Mouse (Mus musculus) hindbrain, postnatal 0 days (tissue): ENCODE measurements around the gene Lamb3. TPM values are rescaled to one million over a fixed set of nuclear protein-coding genes. Genes with fewer than 3 reads are reported as not detected.

Source experiments
- ATAC-seq: fragments of 200-750 bp; cut with Nextera tagmentation; 2 replicates; pipeline ENCODE4 v1.8.0; 2017; ENCODE audit warnings: mild to moderate bottlenecking, moderate TSS enrichment, moderate library complexity
- DNase-seq: peaks from one replicate; pipeline ENCODE4 v3.0.0-alpha.2; 2015; ENCODE audit warnings: low spot score
- H3K27ac ChIP-seq: fragments of 300-500 bp; sonication (generic); 2 replicates; pipeline ENCODE4 v1.5.1; 2014; ENCODE audit warnings: mild to moderate bottlenecking
- H3K27me3 ChIP-seq: fragments of 300-500 bp; sonication (generic); 2 replicates; pipeline ENCODE4 v1.6.1; 2014; ENCODE audit warnings: low read length, mixed read lengths; ENCODE audit not compliant: insufficient read depth
- H3K36me3 ChIP-seq: fragments of 300-500 bp; sonication (generic); 2 replicates; pipeline ENCODE4 v1.6.1; 2014; ENCODE audit warnings: low read length, mixed read lengths; ENCODE audit not compliant: insufficient read depth
- H3K4me1 ChIP-seq: fragments of 300-500 bp; sonication (generic); 2 replicates; pipeline ENCODE4 v1.6.1; 2014; ENCODE audit warnings: antibody characterized with exemption, low read length, mixed read lengths; ENCODE audit not compliant: insufficient read depth
- H3K4me2 ChIP-seq: fragments of 300-500 bp; sonication (generic); 2 replicates; pipeline ENCODE4 v1.6.1; 2014; ENCODE audit warnings: low read depth, mild to moderate bottlenecking, low read length, moderate library complexity, mixed read lengths
- H3K4me3 ChIP-seq: fragments of 300-500 bp; sonication (generic); 2 replicates; pipeline ENCODE4 v1.5.1; 2014; ENCODE audit warnings: low read length
- H3K9ac ChIP-seq: fragments of 300-500 bp; sonication (generic); replicated peaks from 2 replicates; pipeline ENCODE4 v1.6.1; 2014; ENCODE audit warnings: mild to moderate bottlenecking, low read length, moderate library complexity, mixed read lengths
- H3K9me3 ChIP-seq: fragments of 300-500 bp; sonication (generic); 2 replicates; pipeline ENCODE4 v1.6.1; 2016; ENCODE audit warnings: low read length, mixed read lengths
- CTCF ChIP-seq: IDR thresholded peaks from 2 replicates; pipeline ENCODE4 v1.5.1; 2016; ENCODE audit warnings: antibody characterized with exemption, control low read depth, low read depth
- WGBS: fragments of 180-500 bp; shearing (Covaris S2); extraction: QIAGEN DNeasy Blood & Tissue Kit; methylation state at CpG from one replicate; pipeline ENCODE4 v1.1.7; 2014; 5-methylcytosine and 5-hydroxymethylcytosine counted together
- polyA plus RNA-seq: library from polyadenylated mRNA; unstranded; fragments of >200 nt; fragmentation: Nextera tagmentation; extraction: Ambion mirVana; gene quantifications from 2 replicates; pipeline ENCODE4 v1.2.1, GENCODE M21; 2015
- total RNA-seq: library from RNA; depleted of rRNA; stranded (reverse); fragments of >200 nt; gene quantifications from 2 replicates; pipeline ENCODE4 v1.2.3, GENCODE M21; 2014

The Lamb3 gene
- total and polyA plus RNA-seq, 2 experiments from 2014 or later = 0.36 to 1.3 TPM

- H3K4me1 ChIP-seq = no peaks in the 10 kb centered on the region
- 69% methylated on average over 3 of the region's 3 CpGs for WGBS
- H3K4me2 ChIP-seq = no peak overlapping the region
- no peaks in the 10 kb centered on the region for H3K9me3 ChIP-seq
- no peak overlapping the region for H3K9ac ChIP-seq
- no peaks in the 10 kb centered on the region for H3K27me3 ChIP-seq
- no peak for TF ChIP-seq CTCF
- no peak overlapping the region for H3K4me3 ChIP-seq
- no peak for DNase-seq
- no peaks in the 10 kb centered on the region for H3K36me3 ChIP-seq
- no peak for ATAC-seq
- no peak overlapping the region for H3K27ac ChIP-seq
Measured at GRCm38 (mm10) chr1:193216000-193216399, 8.5 kb downstream of the Lamb3 start.

GRCm38 (mm10) chr1:193220408-193220807, 12.9 kb downstream of the Lamb3 start:
- TF ChIP-seq CTCF = no peak
- 61% methylated on average over 5 of the region's 5 CpGs for WGBS

GRCm38 (mm10) chr1:193225531-193225930, 18.0 kb downstream of the Lamb3 start:
- Histone ChIP-seq H3K27me3 (no peaks in the 10 kb centered on the region), H3K9ac (no peak overlapping the region), H3K9me3 (no peaks in the 10 kb centered on the region), H3K36me3 (no peaks in the 10 kb centered on the region), H3K4me1 (no peaks in the 10 kb centered on the region), H3K4me3 (no peak overlapping the region), H3K27ac (no peak overlapping the region), H3K4me2 (no peak overlapping the region)
- TF ChIP-seq CTCF = no peak
- DNase-seq (no peak), ATAC-seq (no peak)
- WGBS = 42% methylated on average over 3 of the region's 3 CpGs

More at GRCm38 (mm10) chr1:193220408-193220807, 12.9 kb downstream of the Lamb3 start:
- ATAC-seq (no peak), DNase-seq (no peak)
- Histone ChIP-seq H3K9ac (no peak overlapping the region), H3K4me1 (no peaks in the 10 kb centered on the region), H3K27ac (no peak overlapping the region), H3K9me3 (no peaks in the 10 kb centered on the region), H3K4me2 (no peak overlapping the region), H3K27me3 (no peaks in the 10 kb centered on the region), H3K4me3 (no peak overlapping the region), H3K36me3 (no peaks in the 10 kb centered on the region)

- Histone ChIP-seq H3K9me3 (no peaks in the 10 kb centered on the region), H3K27ac (no peak overlapping the region), H3K4me1 (no peaks in the 10 kb centered on the region), H3K4me2 (no peak overlapping the region), H3K36me3 (no peaks in the 10 kb centered on the region), H3K27me3 (no peaks in the 10 kb centered on the region), H3K4me3 (no peak overlapping the region), H3K9ac (no peak overlapping the region)
- TF ChIP-seq CTCF = no peak
- DNase-seq (no peak), ATAC-seq (no peak)
- 93% methylated on average over 4 of the region's 4 CpGs for WGBS
Measured at GRCm38 (mm10) chr1:193226114-193226513, 18.6 kb downstream of the Lamb3 start.

- Histone ChIP-seq H3K4me3 (no peak overlapping the region), H3K4me1 (no peaks in the 10 kb centered on the region), H3K27me3 (no peaks in the 10 kb centered on the region), H3K4me2 (no peak overlapping the region), H3K9me3 (no peaks in the 10 kb centered on the region), H3K9ac (no peak overlapping the region), H3K27ac (no peak overlapping the region), H3K36me3 (no peaks in the 10 kb centered on the region)
- no peak for DNase-seq
- no peak for ATAC-seq
- 52% methylated on average over 7 of the region's 7 CpGs for WGBS
- no peak for TF ChIP-seq CTCF
Measured at GRCm38 (mm10) chr1:193226724-193227522, 19.4 kb downstream of the Lamb3 start.

GRCm38 (mm10) chr1:193227537-193227936, 20.0 kb downstream of the Lamb3 start:
- H3K27me3 ChIP-seq = no peaks in the 10 kb centered on the region
- H3K36me3 ChIP-seq = no peaks in the 10 kb centered on the region
- H3K4me3 ChIP-seq = no peak overlapping the region
- TF ChIP-seq CTCF = no peak
- DNase-seq (no peak), ATAC-seq (no peak)
- H3K27ac ChIP-seq = no peak overlapping the region
- no peak overlapping the region for H3K4me2 ChIP-seq
- WGBS = 65% methylated on average over 4 of the region's 4 CpGs
- no peaks in the 10 kb centered on the region for H3K4me1 ChIP-seq
- H3K9ac ChIP-seq = no peak overlapping the region
- H3K9me3 ChIP-seq = no peaks in the 10 kb centered on the region

GRCm38 (mm10) chr1:193229570-193229969, 22.1 kb downstream of the Lamb3 start:
- ATAC-seq (no peak), DNase-seq (no peak)
- Histone ChIP-seq H3K4me1 (no peaks in the 10 kb centered on the region), H3K4me3 (no peak overlapping the region), H3K27ac (no peak overlapping the region), H3K4me2 (no peak overlapping the region), H3K27me3 (no peaks in the 10 kb centered on the region), H3K9ac (no peak overlapping the region), H3K9me3 (no peaks in the 10 kb centered on the region), H3K36me3 (no peaks in the 10 kb centered on the region)
- WGBS = 94% methylated on average over 5 of the region's 5 CpGs
- TF ChIP-seq CTCF = no peak
